Mouse (Mus musculus): ENCODE measurements around the gene Immp2l.
"Not testable (repeated sequence)": the region's sequence is repeated elsewhere in the genome, so short reads cannot be mapped to it uniquely, and the experiment has no call there.

The Immp2l gene

GRCm38 (mm10) chr12:41023511-41024421 lies at the start of gene Immp2l:
Gene Immp2l (plus strand): TSS chr12:41024090.
- peak; percentile 94 to 96 for DNase-seq

DNA sequence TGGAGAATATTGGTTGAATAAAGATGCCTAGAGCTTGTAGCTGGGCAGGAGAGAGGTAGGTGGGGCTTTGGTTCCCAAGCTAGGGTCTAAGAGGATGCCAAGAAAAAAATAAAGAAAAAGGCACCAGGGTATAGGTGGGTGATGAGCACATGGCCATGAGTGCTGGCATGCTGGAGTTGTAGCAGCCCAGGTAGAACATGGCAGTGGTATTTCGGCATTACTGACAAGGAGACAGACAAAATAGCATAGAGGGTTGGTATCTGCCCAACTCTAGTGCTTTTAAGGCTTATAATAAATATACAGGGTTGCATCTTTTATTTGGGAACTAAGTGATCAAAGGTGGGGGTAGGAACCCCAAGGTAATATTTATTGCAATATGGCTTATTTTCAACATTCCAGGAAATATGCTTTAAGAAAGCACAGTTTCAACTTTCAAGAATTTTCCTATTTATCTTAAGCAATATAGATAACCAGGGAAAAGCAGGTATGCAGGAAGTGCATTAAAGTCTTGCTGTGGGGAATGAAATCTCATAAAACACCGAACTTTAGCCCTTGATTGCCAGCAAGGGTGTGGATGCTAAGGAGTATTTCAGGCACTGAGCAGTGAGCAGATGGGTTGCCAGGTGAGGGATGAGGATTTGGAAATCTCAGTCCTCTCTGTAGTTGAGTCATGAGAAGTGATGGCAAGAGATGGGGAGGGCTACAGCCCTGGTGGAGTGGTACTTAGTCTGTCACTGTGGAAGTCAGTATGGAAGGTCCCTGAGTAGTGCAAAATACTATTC lies 45.0 kb upstream of the Immp2l start:
- DNase-seq = no peak

DNA sequence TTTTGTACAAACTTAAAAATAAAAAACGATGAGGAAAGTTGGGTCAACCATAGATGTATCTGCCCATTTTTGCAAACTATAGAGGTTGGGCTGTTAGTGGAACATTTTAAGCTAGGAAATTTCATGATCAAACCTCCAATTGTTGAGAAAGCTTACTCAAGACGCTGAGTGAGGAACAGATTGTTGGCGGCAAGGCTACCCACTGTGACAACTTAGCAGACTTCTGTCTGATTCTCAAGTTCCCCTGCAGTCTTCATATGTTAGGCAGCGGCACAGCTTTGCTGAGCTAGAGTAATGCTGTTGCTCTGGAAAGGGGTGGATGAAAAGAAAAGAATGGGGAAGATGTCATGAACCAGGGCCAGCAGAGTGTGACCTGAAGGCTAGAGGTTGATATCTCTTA lies 44.2 kb upstream of the Immp2l start:
- DNase-seq = no peak

GRCm38 (mm10) chr12:40980160-40980559 lies 43.7 kb upstream of the Immp2l start:
- no peak for DNase-seq

DNA sequence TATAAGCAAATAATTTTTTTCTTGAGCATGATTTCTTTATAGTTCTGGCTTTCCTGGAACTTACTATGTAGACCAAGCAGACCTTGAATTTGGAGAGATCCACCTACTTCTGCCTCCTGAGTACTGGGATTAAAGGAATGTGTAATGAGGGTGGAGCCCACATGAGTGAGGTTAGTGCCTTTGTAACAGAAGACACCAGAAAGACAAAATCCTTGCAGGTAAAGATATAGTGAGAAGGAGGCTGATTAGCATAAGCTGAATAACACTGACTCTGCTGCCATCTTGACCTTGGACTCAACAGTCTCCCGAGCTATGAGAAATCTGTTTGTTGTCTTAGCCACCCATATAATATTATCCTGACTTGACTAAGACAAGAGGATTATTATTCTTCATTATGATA lies 40.9 kb upstream of the Immp2l start:
- no peak for DNase-seq

DNA sequence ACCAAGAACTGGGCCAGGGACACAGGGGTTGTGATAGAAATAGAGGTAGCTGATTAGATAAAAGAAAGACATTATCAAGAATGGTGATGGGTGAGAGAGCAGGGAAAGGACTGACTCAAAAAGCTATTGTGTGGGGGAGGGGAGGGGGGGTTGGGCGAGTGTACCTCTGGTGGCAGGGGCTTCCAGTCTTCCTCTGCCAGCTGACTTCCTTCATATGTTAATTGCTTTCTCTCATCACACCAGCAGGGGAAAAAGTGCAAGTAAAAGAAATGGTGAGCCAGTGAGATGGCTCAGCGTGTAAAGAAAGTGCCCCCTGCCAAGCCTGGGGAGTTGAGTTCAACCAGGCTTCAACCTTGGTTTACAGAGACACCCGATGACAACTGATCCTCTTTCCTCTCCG lies 39.2 kb upstream of the Immp2l start:
- DNase-seq = no peak

DNA sequence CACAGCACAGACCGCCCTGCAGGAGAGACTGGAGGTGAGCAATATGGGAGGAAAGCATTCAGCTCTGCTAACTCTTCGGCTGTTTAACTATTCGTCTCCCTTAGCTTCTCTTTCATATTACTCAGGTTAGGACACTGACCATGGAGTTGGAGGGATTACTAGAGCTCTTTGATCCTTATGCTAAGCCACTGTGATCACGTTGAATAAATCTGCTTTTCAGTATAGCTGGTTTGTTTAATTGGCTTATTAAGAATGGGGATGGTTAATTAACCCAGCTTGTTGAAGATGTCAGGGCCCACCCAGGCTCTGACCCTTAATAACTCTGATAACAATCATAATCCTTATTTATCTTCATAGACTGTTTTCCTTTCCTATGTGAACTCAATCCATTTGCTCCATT lies 38.1 kb upstream of the Immp2l start:
- no peak for DNase-seq

DNA sequence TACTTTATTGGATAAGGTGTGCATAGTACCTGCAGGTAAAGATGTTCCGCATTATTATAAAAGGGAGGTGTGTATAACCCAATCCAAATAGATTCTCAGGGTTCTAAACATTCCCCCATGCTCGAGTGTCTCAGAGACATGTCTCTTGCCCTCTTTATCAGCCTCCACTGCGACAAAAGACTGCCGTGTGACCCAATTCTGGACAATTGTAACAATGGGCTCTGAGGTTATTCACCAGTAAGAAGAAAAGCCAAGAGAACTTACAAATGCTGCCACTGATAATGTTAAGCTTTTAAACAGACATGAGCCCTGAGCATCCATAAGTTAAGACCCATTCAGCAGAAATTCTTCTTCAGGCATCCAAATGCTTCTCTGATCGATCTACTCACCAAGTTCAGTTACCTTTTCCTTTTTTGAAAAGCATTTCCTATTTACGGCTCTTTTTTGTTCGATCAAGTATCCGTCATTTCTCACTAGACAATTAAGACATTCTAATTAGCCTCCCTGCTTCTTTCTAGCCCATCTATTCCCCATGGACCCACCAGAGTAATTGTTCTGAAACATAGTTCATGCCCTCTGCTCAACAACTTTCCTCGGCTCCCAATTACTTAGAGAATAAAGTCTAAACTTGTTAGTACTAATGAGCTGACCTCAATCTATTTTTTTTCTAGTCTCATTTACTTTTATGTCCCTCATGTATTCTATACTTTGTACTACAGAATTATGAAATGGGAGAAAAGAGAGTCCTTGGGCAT lies 35.4 kb upstream of the Immp2l start:
- DNase-seq = no peak

DNA sequence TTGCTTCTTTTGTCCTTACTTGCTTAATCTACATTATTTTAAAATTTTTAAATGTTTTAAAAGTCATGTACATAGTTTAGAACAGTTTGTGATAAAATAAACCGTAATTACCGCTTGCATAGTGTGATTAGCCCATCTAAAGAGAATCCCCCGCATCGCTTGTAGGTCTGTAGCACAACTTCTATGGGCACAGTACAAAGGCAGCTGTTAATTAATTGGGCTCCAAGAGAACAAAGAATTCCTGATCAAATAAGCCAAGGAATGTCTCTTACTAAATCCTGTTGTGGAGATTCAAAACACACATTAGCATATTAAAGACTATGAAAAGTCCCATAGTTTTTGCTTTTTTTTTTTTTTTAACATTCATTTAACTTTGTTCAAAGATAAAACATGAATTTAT lies 32.2 kb upstream of the Immp2l start:
- DNase-seq = no peak

DNA sequence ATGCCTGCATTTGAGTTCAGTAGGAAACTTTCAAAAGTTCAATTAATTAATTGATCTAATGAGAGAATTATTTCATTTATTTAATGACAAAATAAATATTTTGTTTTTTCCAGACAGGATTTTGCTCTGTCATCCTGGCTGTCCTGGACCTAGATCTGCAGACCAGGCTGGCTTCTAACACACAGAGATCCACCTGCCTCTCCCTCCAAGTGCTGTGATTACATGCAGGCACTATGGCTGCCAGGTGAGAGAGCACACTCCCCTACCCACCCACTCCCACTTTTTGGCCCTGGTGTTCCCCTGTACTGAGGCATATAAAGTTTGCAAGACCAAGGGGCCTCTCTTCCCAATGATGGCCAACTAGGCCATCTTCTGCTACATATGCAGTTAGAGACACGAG lies 31.7 kb upstream of the Immp2l start:
- DNase-seq = not testable (repeated sequence)

- no peak for DNase-seq
Observed at GRCm38 (mm10) chr12:40994846-40995245, 29.0 kb upstream of the Immp2l start.

DNA sequence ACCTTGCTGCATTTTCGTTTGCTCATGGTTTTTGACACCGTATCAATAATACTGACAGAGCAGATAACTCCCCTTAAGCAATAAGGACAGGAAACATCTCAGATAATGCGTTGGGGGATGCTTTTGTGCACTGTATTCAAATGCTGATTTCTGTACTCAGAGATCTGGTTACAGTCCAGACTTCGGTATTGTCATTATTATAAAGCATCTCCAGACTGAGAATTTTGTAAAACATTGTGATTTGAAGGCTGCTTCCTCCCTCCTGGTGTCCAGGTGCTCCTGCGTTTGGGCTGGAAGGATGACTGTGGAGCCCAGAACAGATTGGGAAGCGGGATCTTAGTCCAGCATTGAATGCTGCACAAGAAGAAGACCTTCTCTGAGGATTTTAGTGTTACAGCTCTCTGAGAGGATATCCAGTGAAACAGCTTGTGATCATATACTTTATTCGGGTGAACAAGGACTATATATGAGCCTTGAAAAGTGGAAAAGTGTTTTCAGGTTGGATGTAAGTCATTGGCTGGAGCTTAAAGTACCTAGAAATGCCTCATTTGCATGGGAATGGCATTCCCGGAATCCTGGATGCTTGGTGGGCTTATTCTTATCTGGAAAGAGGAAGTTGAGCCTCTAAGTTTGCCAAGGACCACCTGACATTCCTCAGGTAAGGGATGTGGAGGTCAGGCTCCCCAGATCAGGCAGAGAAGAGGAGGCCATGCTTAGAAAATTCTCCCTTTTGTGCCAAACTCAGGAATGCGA lies 28.1 kb upstream of the Immp2l start:
- no peak for DNase-seq

GRCm38 (mm10) chr12:41022516-41022915 lies 1.4 kb upstream of the Immp2l start:
- no peak for DNase-seq

DNA sequence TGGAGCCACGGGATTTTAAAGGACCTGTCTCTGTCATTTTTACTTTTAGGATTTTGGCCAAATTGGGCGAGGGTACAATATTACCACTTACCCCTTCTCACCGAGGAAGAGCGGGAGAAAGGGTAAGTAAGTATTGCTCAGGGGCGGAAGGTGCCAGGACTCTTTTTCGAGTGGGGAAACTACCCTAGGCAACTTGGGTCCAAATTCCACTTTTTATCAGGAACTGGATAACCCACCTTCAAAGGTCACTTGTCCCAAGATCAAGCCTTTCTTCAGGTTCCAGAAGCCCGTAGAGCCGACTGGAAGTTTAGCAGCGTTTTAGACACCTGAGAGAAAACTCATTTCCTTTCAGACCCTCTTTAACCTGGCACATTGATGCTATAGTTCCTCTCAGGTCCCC lies 622 bp downstream of the Immp2l start:
- DNase-seq = no peak

DNA sequence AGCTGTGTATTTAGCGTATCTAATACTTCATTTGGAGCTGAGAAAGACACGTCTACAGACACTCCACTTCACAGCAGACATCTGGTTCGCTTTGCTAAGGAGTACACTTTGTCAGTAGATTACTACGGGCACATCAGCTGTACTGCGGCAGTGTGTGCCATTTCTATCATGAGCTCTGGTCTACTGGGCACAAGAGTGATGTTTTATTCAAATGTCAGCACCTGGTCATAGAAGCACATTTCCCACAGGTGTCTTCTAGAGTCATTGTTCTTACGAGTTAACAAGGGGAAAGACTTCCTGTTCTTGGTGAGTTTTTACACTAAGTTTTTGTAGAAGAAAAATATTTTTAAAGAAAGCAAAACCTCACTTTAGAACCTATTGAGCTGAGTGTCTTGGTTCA lies 3.6 kb downstream of the Immp2l start:
- no peak for DNase-seq

GRCm38 (mm10) chr12:41031119-41031518 lies 7.2 kb downstream of the Immp2l start:
- no peak for DNase-seq

GRCm38 (mm10) chr12:41033196-41033595 lies 9.3 kb downstream of the Immp2l start:
- no peak for DNase-seq

DNA sequence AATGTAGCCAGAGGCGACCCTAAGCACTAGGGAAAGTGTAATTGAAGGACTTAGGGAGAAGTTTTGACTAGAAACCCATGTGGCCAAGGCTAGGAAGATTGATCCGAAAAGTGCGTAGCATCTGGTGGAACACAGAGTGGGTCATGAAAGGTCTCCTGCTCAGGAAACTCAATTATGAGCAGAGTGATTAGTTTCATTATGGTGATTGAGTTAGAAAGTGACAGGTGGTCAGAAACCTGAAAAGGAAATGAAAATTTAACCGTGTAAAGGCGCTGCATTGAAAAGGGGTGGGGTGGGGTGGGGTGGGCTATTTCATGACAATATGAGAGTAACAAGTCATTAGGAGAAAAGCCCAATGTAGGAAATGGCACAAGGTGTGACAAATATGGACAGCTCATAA lies 15.9 kb downstream of the Immp2l start:
- DNase-seq = no peak

DNA sequence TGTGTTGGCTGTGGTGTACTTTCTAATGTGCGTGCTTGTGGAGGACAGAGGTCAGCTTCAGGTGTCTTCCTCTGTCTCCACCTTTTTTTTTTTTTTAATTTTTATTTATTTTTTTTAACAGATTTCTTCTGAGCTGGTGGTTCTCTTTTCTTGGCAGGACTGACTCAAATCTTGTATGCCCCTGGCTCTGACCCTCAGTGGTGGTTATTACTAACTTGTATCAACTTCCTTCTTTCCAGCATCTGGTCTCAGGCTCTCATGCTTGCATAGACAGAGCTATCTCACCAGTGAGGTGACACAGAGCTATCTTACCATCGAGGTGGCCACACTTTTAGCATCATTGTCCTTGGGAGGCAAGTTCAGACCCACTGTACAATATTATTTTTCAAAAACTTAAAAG lies 17.8 kb downstream of the Immp2l start:
- no peak for DNase-seq

- no peak for DNase-seq
Observed at GRCm38 (mm10) chr12:41044493-41045132, 20.7 kb downstream of the Immp2l start.

GRCm38 (mm10) chr12:41047085-41047766 lies 23.3 kb downstream of the Immp2l start:
- DNase-seq = no peak
